Mouse (Mus musculus) adrenal gland, postnatal 25 days (tissue): ENCODE data around the gene Oxnad1. TPM values are rescaled to one million over a fixed set of nuclear protein-coding genes. Genes with fewer than 3 reads are reported as not detected.
"Not testable (repeated sequence)": the region's sequence is repeated elsewhere in the genome, so short reads cannot be mapped to it uniquely, and the experiment has no call there.

ENCODE experiments used
- DNase-seq: peaks from one replicate; pipeline ENCODE4 v3.0.0; 2021; ENCODE audit warnings: mixed read lengths
- total RNA-seq: library from RNA; stranded (reverse); gene quantifications from 2 replicates; pipeline ENCODE4 v1.2.3, GENCODE M21; 2021

Oxnad1 gene
- total RNA-seq, 1 experiment from 2014 or later, result 37.6 TPM

DNA sequence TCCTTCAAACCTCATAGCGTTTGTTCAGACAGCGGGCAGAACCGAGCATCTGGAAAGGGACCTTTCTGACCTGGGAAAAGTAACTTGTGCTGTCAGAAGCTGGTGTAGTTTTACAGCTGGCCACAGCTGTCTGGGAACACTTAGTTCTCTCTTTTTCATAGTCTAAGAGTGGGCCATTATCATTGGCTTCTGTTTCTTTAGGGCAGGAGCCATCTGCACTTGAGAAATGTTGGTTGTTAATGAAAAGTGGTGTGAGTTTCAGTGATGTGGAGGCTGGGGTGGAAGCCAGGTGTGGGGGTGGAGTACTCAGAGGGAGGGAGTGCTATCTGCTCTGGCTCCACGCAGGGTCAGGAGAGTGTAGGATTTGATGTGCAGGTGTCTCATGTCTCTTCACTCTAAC, 6.0 kb downstream of the Oxnad1 start:
- no peak for DNase-seq

DNA sequence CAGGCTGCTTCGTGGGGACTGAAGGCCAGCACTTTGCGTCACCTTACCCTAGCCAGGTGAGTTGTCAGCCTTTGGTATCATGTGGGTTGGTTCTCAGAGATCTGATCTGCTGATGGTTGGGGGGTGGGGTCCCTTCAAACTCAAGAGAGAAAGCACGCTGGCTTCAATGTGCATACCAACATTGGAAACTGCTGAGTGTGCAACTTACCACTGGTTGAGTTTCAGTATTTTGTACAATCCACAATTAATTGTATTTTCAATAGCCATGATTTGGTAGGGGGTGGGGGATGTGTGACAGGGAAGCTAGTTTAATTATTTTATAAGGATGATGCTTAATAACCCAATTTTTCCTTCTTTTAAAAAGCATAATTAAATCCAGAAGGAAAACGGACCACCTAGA, 6.5 kb downstream of the Oxnad1 start:
- no peak for DNase-seq

DNA sequence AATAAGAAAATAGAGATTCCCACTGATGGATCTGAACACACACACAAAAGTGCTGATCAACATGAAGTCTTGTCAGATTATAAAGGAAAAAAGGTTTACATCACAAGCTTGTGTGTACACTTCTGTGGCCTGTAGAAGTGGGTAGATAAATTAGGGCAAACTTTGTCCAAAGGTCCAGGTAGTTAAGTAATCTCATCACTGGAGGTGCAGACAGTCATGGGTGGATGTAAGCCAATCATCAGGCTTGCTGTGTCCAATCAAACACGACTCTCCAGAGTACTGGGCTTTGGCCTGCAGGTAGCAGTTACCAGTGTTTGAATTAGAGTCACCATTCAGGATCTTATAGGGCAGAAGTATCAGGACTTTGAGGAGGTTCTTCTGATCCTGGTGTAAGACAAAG, 7.8 kb downstream of the Oxnad1 start:
- DNase-seq, result no peak

DNA sequence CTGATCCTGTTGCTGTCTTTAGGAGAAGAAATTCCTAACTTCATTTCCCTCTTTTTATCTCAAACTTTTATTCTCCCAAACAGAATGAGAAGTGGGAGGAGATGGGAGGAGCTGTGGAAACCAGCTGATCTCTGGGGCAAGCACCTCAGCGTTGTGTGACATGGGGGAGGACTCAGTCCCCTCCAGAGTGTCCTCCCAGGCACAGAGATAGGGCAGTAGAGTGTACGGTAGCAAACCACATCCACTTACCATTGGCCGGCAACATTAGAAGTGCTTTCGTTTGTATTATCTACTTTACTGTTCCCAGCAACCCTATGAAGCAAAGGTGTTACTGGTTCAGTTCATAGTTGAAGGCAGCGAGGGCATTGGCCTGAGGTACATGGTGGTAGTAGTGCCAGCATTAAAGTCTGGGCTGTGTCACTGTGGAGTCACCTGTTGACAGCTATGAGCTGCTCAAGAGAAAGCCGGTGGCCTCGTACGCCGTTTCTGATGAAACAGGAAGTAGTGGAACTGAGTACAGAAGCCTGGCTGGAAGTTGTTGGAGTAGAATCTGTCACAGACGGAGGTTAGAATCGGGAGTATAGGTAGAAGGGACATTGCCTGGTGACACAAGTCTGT, 8.4 kb downstream of the Oxnad1 start:
- DNase-seq, result no peak

DNA sequence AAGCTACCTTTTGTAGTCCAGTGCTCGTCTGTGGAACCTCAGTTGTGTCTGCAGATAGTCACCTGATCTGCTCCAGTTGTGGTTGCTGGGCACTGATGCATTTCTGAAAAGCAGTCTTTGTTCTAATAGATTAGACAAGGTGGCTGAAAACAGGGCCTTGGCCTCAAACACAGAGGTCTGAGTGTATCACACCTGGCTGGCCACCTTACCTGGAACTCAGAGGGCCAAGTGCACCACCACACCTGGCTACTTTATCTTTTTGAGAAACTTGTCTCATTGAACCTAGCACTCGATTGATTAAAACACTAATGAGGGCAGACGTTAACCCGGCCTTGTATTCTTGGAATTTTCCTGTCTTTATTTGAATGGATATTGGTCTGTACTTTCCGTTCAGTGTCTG, 10.5 kb downstream of the Oxnad1 start:
- no peak for DNase-seq

DNA sequence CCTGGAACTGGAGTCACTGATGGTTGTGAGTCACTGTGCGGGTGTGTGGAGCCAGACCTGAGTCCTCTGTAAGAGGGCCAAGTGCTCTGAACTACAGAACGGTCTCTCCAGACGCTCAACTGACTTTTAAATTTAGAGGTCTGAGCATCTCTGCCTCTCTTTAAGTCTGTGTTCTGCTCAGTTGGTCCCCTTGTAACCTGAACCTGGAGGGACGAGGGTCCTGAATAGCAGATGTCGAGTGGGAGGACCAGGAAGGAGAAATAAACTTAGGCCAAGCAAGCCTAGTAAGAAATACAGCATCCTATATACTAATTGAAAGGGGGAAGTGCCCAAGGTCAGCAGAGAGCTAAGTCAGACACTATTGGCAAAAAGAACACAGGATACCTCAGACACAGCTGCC, 11.6 kb downstream of the Oxnad1 start:
- no peak for DNase-seq

DNA sequence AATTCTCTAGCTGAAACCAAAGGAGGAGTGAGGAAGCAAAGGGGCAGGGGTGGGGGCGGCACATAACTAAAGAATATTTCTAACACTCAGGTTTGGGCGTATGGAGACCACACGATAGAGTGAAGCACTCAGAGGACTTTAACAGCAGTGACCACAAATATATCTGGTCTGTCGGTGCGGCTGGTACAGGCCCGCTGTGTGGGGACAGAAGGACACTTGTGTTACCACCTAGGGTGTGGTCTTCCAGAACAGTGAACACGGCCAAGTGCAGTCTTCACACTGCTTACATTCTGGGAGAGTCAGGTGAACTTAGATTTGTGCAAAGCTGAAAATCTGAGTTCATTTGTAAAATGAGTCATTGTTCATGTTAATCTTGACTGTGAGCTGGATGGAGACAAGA, 12.5 kb downstream of the Oxnad1 start:
- DNase-seq, result no peak

DNA sequence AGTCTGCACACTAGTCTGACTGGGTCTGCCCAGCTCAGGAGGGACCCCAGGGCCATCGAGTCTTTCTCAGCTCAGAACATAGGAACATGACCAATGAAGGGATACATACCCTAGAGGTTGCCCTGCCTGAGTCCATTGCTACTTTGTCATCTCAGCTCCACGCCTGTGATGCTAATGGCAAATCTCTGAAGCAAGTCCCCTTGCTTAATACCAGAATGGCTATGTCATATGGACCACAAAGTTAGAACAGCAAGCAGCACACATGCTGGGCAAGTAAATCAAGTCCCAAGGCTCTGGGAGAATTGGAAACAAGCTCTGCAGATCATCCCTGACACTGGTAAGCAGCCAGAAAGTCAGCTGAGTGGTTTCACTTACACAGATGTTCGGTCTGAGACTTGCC, 13.8 kb downstream of the Oxnad1 start:
- no peak for DNase-seq

DNA sequence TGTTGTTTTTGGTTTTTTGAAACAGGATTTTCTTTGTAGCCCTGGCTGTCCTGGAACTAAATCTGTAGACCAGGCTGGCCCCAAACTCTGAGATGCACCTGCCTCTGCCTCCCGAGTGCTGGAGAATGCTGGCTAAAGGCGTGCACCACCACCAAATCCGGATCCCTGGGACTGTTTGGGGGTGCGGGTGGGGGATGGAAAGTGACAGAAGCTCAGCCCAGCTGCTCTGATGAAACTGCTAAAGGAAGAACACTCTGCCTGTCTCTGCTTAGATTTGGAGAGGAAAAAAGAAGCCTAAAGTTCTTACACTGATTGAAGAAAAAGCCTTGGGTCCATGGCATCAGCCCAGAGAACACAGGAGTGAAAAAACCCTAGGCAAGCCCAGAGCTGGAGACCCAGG, 18.4 kb downstream of the Oxnad1 start:
- no peak for DNase-seq

DNA sequence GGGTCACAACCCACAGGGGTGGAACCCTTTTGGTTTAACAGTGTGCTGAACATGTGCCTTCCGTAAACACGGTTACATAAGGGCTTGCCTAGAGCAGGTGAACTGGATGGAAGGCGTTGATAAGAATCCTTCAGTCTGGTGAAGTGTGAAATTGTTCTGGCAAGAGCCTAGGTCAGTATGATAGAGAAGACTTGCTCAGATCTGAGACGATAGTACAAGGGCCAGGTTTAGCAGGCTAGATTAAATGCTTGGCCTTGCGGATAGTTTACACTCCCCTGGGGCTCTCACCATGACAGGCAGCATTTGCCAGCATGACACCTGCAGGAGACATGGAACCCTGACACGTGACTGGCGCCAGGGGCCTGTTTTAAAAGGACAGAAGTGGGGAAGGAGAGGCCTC, 20.5 kb downstream of the Oxnad1 start:
- no peak for DNase-seq

DNA sequence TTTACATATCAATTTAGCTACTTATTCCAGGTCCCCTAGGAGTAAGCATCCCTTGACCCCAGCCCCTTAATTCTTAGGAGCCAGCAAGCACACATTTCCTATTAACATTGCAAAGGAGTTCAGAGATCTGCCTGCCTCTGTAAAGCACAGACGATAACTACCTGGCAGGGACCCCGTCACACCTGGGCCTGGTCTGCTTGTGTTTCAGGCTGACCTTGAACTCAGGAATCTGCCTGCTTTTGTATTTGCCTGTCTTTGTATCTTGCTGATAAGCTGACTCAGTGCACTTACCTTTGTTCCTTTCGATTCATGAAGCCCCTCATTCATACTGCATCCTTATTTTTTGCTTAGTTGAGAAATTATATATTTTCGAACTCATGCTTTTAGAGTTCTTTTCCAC, 21.7 kb downstream of the Oxnad1 start:
- DNase-seq, result no peak

DNA sequence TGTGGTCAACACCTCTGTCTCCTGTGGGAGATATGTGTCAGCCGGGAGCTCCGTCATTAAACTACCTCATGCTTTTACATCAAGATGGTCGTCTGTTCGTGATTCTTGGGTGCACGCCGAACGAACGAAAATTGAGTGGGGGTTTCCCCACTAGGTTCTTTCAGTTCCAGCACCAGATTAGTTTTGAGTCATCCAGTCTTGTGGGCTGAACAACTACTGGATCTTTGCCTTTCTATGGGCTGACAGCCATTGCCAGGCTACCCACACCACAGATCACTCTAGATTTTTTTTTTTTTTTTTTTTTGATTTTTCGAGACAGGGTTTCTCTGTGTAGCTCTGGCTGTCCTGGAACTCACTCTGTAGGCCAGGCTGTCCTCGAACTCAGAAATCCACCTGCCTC, 26.9 kb downstream of the Oxnad1 start:
- DNase-seq, result not testable (repeated sequence)

DNA sequence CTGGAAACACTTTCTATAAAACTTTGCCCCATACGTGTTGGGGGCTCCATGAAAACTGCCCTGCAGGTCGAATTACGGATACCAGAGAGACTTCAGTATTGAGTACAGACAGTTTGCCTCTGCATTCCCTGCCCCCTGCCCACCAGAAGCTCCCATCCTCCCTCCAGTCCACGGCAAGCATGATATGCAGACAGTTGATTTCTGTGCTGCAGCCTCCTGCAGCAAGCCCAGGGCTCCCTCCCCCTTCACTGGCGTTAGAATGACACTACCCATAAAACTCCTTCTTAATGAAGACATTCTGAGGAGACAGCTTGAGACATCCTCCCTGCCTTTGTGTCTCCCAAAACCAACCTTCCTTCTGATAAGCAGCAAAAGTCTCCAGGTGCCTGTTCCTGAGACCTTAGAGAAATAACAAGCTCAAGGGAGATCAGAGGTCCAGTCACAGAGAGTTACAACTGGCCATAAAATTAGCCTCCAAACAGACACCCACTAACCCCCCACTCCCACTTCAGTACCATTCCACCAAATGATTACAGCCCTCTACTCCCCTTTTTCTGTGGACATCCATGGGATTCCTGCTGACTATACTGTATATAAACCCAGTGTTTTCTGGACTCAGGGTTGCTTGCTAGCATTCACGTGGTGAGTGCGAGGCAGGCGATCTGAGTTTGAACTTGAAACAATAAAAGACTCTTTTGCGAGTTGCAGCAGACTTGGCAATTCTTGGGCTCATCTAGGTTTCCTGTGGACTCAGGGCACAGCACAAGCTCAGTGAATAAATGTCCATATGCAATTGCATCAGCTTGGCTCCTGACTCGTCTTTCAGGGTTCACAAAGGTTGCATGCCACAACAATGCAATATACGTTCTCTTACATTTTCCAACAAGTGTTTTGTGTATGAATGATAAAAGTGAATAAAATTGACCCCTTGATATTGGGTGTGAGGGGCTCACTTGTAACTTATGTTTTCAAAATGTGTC, 36.1 kb downstream of the Oxnad1 start:
- DNase-seq, result no peak

DNA sequence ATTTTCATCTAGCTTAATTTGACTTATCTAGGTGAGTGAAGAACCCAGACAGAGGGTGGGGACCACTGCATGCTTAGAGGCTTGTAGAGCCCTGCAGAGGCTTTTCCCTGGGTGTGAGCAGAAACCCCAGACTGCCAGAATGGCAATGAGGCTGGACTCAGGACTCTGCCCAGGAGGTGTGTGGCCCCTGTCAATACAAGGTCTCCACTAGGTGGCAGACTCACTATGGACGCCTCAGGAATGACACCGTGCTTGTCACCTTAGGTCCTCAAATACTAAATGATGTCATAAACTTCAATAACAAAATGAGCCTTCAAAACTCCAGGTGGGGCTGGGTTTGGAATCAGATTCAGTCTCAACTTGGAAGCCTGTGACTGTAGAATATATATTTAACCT, 36.7 kb downstream of the Oxnad1 start:
- no peak for DNase-seq

DNA sequence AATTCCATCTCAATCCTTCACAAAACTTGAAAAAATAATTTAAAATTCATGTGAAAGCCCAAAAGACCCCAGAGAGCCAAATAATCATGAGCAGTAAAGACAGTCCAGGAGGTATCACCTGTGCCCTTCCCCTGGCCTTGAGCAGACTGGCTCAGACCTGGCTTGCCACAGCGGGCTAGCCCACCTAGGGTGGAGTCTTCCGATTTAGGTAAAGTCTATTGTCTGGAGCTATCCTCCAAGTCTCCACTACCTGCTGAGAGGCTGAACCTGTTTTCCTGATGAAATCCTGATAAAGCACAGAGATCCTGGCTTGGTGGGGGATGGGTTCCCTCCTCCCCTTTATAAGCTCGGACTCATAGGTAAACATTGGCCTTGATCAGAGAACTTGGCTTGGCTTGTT, 39.1 kb downstream of the Oxnad1 start:
- no peak for DNase-seq

DNA sequence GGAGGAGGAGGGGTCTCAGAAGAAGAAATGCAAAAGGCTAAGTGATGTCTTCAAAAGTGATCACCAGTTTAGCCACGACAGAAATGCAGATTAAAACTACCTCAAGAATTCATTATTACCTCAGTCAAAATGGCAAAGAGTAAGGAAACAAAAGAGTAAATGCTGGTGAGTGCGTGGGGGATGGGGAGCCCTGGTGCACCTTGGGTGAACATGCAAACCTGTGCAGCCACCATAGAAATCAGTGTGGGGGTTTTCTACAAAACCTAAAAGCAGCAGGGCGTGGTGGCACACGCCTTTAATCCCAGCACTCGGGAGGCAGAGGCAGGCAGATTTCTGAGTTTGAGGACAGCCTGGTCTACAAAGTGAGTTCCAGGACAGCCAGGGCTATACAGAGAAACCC, 40.1 kb downstream of the Oxnad1 start:
- not testable (repeated sequence) for DNase-seq

DNA sequence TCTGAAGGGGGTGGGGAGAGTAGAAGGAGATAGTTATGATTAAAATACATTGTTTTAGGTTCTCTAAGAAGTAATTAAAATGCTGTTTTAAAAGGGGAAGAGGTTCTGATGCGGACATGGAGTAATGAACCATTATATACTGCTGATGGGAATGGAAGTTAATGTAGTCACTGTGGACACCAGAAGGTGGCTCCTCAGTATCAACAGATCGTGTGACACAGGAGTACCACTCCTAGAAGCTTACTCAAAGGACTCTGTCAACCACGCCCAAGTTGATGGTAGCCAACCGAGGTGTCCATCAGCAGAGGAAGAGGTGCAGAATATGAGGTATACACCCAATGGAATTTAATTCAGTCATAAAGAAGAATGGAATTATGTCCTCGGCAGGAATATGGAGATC, 43.2 kb downstream of the Oxnad1 start:
- no peak for DNase-seq

DNA sequence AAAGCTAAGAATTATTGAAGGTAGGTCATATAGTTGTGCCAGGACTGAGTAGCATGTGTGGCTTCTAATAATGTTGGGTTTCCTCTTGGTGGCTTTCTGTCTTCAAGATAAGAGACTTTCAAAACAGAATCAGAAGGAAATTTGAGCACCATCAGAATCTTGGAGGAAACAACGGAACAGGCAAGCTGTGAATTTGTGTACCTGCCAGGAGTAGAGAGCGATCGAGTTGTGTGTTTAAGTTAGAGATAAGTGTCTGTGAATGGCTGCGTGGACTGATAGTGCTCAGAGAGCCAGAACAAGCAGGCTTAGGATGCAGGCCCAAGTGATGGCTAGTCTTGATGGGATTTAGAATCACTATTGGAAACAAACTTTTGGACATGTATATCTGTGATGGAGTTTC, 46.7 kb downstream of the Oxnad1 start:
- DNase-seq, result no peak

DNA sequence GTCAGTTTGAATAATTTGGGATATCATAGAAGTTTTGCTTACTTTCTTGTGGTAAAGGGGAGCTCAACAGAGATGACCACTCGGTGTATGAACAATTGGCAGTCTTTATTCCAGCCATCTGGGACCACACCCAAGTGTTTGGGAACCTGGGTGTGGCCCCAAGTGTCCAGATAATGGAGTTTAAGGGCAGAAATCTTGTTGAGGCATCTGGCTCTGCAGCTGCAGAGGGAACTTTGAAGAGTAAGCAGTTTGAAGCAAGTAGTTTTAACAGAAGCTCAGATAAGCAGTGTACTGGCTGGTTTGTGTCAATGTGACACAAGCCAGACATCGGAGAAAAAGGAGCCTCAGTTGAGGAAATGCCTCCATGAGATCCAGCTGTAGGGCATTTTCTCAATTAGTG, 49.1 kb downstream of the Oxnad1 start:
- no peak for DNase-seq

DNA sequence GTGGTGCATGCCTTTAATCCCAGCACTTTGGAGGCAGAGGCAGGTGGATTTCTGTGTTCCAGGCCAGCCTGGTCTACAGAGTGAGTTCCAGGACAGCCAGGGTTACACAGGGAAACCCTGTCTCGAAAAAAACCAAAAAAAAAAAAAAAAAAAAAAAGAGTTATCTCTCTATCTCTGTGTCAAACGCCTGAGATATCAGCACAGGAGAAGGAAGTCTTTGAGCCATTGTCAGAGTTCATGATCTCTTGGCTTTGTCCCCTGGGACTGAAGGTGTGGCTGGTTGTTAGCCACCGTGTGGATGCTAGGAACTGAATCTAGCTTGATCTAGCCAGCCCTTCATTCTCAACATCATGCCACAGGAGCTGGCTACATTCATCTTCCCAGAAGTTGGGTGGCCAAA, 51.3 kb downstream of the Oxnad1 start:
- DNase-seq, result not testable (repeated sequence)

DNA sequence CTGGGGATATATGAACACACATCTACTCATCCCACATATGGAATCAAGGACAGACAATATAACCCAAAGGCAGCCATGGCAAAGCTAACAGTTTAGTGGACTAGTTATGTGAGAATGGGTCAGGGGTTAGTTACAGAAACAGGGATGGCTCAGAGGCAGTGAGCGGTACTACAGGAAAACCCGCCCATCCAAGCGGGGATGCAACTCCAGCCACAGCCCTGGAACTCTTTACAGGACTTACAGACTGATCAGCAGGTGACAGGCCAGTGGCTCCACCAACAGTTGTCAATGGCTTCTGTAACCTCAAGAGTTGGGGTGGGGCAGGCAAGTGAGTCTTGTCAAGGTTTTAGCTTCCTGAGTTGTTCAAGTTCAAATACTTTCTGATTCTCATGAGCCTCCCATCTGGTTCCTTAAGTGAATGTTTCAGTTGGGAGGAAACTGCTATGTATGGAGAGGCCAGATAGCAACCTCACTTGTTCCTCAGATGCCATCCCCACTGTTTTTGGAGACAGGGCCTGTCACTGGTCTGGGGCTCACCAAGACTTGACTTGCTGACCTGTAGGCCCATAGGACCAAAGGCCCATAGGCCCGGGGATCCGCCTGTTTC, 55.3 kb downstream of the Oxnad1 start:
- no peak for DNase-seq

DNA sequence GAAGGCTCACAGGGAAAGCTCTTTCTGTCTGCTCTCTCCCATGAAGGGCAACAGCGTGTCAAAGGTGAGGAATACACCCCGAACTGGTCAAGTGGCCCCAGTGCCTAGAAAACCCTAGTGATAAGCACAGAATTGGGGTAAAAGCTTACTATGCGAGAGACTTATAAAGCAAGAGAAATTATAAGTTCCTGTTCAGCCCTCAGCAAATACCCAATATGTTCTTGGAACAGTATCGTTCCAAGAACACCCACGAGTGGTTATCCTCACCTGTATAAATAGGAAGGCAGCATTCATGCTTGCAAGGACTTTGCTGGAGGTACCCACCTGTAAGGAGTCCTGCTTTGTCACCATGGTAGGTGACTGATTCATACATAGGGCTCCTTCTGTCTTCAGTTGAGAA, 56.5 kb downstream of the Oxnad1 start, which contains the start of gene Msmb:
Gene Msmb, plus strand, starts transcription at position 301 of the 400 bp plus-strand sequence.
- DNase-seq, result no peak

DNA sequence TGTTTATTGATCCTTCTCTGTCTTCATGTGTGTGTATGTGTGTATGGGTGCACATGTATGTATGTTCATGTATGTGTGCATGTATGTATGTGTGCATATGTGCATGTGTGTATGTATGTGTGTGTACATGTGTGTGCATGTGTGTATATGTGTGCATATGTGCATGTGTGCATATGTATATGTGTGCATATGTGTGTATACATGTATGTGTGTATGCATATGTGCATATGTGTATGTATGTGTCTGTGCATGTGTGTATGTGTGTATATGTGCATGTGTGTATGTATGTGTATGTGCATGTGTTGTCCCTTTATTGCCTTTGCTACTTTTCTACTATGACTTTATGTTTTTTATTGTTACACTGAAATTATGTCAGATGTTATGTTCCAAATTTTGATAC, 59.6 kb downstream of the Oxnad1 start:
- no peak for DNase-seq
